Mouse (Mus musculus) retina, adult 2 months (tissue): ENCODE data around the gene Wdr1.
"Not testable (repeated sequence)": the region's sequence is repeated elsewhere in the genome, so short reads cannot be mapped to it uniquely, and the experiment has no call there.

Experiments
- DNase-seq: peaks from one replicate; pipeline ENCODE4 v3.0.0-alpha.2; 2012; ENCODE audit warnings: low read depth, low spot score

The Wdr1 gene

GRCm38 (mm10) chr5:38496491-38497057 lies 66.4 kb downstream of the Wdr1 start:
- no peak for DNase-seq

- no peak for DNase-seq
Measured at GRCm38 (mm10) chr5:38493890-38494289, 69.1 kb downstream of the Wdr1 start.

GRCm38 (mm10) chr5:38491763-38492162 lies 71.3 kb downstream of the Wdr1 start:
- no peak for DNase-seq

GRCm38 (mm10) chr5:38489739-38490138 lies 73.3 kb downstream of the Wdr1 start:
- no peak for DNase-seq

GRCm38 (mm10) chr5:38488673-38489615 lies 74.1 kb downstream of the Wdr1 start:
- DNase-seq = no peak

GRCm38 (mm10) chr5:38488026-38488425 lies 75.0 kb downstream of the Wdr1 start:
- no peak for DNase-seq

GRCm38 (mm10) chr5:38487247-38487646 lies 75.8 kb downstream of the Wdr1 start:
- no peak for DNase-seq

GRCm38 (mm10) chr5:38485946-38486345 lies 77.1 kb downstream of the Wdr1 start:
- no peak for DNase-seq

- DNase-seq = no peak
Measured at GRCm38 (mm10) chr5:38483518-38484110, 79.4 kb downstream of the Wdr1 start.

- no peak for DNase-seq
Measured at GRCm38 (mm10) chr5:38480822-38481707, 82.0 kb downstream of the Wdr1 start.

GRCm38 (mm10) chr5:38479908-38480725 lies 82.9 kb downstream of the Wdr1 start:
- no peak for DNase-seq

GRCm38 (mm10) chr5:38479545-38479907 lies 83.5 kb downstream of the Wdr1 start:
- DNase-seq = not testable (repeated sequence)

GRCm38 (mm10) chr5:38479027-38479426 lies 84.0 kb downstream of the Wdr1 start:
- DNase-seq = no peak

- DNase-seq = no peak
Measured at GRCm38 (mm10) chr5:38477731-38478445, 85.1 kb downstream of the Wdr1 start.

- no peak for DNase-seq
Measured at GRCm38 (mm10) chr5:38476861-38477565, 86.0 kb downstream of the Wdr1 start.
